Mouse (Mus musculus) kidney, postnatal 0 days (tissue): ENCODE measurements around the gene Ap1s3. TPM values are rescaled to one million over a fixed set of nuclear protein-coding genes. Genes with fewer than 3 reads are reported as not detected.
"Not testable (repeated sequence)": the region's sequence is repeated elsewhere in the genome, so short reads cannot be mapped to it uniquely, and the experiment has no call there.

Experiments
- ATAC-seq: fragments of 200-750 bp; cut with Nextera tagmentation; replicated peaks from 2 replicates; pipeline ENCODE4 v1.8.0; 2017; ENCODE audit warnings: low read depth, moderate number of reproducible peaks, moderate TSS enrichment, moderate library complexity; ENCODE audit not compliant: low FRiP score
- DNase-seq: peaks from one replicate; pipeline ENCODE4 v3.0.0-alpha.2; 2016; ENCODE audit warnings: low spot score
- H3K27ac ChIP-seq: fragments of 300-500 bp; sonication (generic); 2 replicates; pipeline ENCODE4 v1.5.1; 2014; ENCODE audit warnings: mild to moderate bottlenecking
- H3K27me3 ChIP-seq: fragments of 300-500 bp; sonication (generic); 2 replicates; pipeline ENCODE4 v1.6.1; 2014; ENCODE audit warnings: low read length, mixed read lengths; ENCODE audit not compliant: insufficient read depth
- H3K36me3 ChIP-seq: fragments of 300-500 bp; sonication (generic); 2 replicates; pipeline ENCODE4 v1.6.1; 2014; ENCODE audit warnings: low read length, mixed read lengths; ENCODE audit not compliant: insufficient read depth
- H3K4me1 ChIP-seq: fragments of 300-500 bp; sonication (generic); replicated peaks from 2 replicates; pipeline ENCODE4 v1.6.1; 2014; ENCODE audit warnings: antibody characterized with exemption, low read length, mixed read lengths; ENCODE audit not compliant: insufficient read depth
- H3K4me2 ChIP-seq: fragments of 300-500 bp; sonication (generic); 2 replicates; pipeline ENCODE4 v1.6.1; 2014; ENCODE audit warnings: mild to moderate bottlenecking, low read length, moderate library complexity, mixed read lengths
- H3K4me3 ChIP-seq: fragments of 300-500 bp; sonication (generic); replicated peaks from 2 replicates; pipeline ENCODE4 v1.5.1; 2014; ENCODE audit warnings: low read depth, low read length
- H3K9ac ChIP-seq: fragments of 300-500 bp; sonication (generic); 2 replicates; pipeline ENCODE4 v1.6.1; 2014; ENCODE audit warnings: low read depth, low read length
- H3K9me3 ChIP-seq: fragments of 300-500 bp; sonication (generic); replicated peaks from 2 replicates; pipeline ENCODE4 v1.6.1; 2016; ENCODE audit warnings: low read length, inconsistent platforms, mixed read lengths
- CTCF ChIP-seq: IDR thresholded peaks from 2 replicates; pipeline ENCODE4 v1.5.1; 2016; ENCODE audit warnings: antibody characterized with exemption, low read depth, mild to moderate bottlenecking, moderate library complexity
- WGBS: fragments of 180-500 bp; shearing (Covaris S2); extraction: QIAGEN DNeasy Blood & Tissue Kit; methylation state at CpG from one replicate; pipeline ENCODE4 v1.1.7; 2014; 5-methylcytosine and 5-hydroxymethylcytosine counted together
- polyA plus RNA-seq: library from polyadenylated mRNA; unstranded; fragments of >200 nt; fragmentation: Nextera tagmentation; extraction: Ambion mirVana; gene quantifications from 2 replicates; pipeline ENCODE4 v1.2.1, GENCODE M21; 2015

Gene Ap1s3
- polyA plus RNA-seq, 1 experiment from 2014 or later, result 0.97 TPM

- Histone ChIP-seq H3K27me3 (no peaks in the 10 kb centered on the region), H3K9me3 (no peaks in the 10 kb centered on the region), H3K36me3 (no peaks in the 10 kb centered on the region), H3K9ac (no peak overlapping the region), H3K4me3 (no peak overlapping the region), H3K4me1 (no peaks in the 10 kb centered on the region), H3K4me2 (no peak overlapping the region), H3K27ac (no peak overlapping the region)
- WGBS, result 89% methylated on average over 2 of the region's 2 CpGs
- DNase-seq (no peak), ATAC-seq (no peak)
- no peak for TF ChIP-seq CTCF
These were observed 34.0 kb downstream of the Ap1s3 start for GRCm38 (mm10) chr1:79637768-79638167.

- ATAC-seq (no peak), DNase-seq (no peak)
- Histone ChIP-seq H3K27ac (no peak overlapping the region), H3K4me3 (no peak overlapping the region), H3K27me3 (no peaks in the 10 kb centered on the region), H3K36me3 (no peaks in the 10 kb centered on the region), H3K4me2 (no peak overlapping the region), H3K9ac (no peak overlapping the region), H3K4me1 (no peaks in the 10 kb centered on the region), H3K9me3 (no peaks in the 10 kb centered on the region)
- 89% methylated on average over 4 of the region's 4 CpGs for WGBS
- no peak for TF ChIP-seq CTCF
These were observed 40.3 kb downstream of the Ap1s3 start for GRCm38 (mm10) chr1:79631521-79631920.

GRCm38 (mm10) chr1:79629726-79630125 is 42.0 kb downstream of the Ap1s3 start:
- no peak for ATAC-seq
- H3K9ac ChIP-seq, result no peak overlapping the region
- no peak overlapping the region for H3K4me3 ChIP-seq
- H3K4me2 ChIP-seq, result no peak overlapping the region
- H3K4me1 ChIP-seq, result no peaks in the 10 kb centered on the region
- no peaks in the 10 kb centered on the region for H3K9me3 ChIP-seq
- no peaks in the 10 kb centered on the region for H3K27me3 ChIP-seq
- TF ChIP-seq CTCF, result no peak
- no peak for DNase-seq
- 0 out of 2 replicates have a peak, but pooled peaks cover under 1% of the 10 kb centered on the region for H3K36me3 ChIP-seq
- no peak overlapping the region for H3K27ac ChIP-seq
- WGBS, result 62% methylated on average over 5 of the region's 5 CpGs

GRCm38 (mm10) chr1:79626140-79626539 is 45.6 kb downstream of the Ap1s3 start:
- ATAC-seq (no peak), DNase-seq (no peak)
- Histone ChIP-seq H3K27ac (no peak overlapping the region), H3K4me3 (no peak overlapping the region), H3K4me2 (no peak overlapping the region), H3K9me3 (no peaks in the 10 kb centered on the region), H3K27me3 (no peaks in the 10 kb centered on the region), H3K9ac (no peak overlapping the region), H3K36me3 (0 out of 2 replicates have a peak, but pooled peaks cover 5% of the 10 kb centered on the region), H3K4me1 (no peaks in the 10 kb centered on the region)
- TF ChIP-seq CTCF, result peak; percentile 56; the same call in 1 of the 2 replicates
- WGBS, result 67% methylated on average over 4 of the region's 4 CpGs

GRCm38 (mm10) chr1:79619434-79619833 is 52.3 kb downstream of the Ap1s3 start:
- DNase-seq, result no peak
- Histone ChIP-seq H3K9me3 (no peaks in the 10 kb centered on the region), H3K4me3 (no peak overlapping the region), H3K4me1 (no peaks in the 10 kb centered on the region), H3K4me2 (no peak overlapping the region), H3K36me3 (0 out of 2 replicates have a peak, but pooled peaks cover 1% of the 10 kb centered on the region), H3K27me3 (no peaks in the 10 kb centered on the region), H3K27ac (no peak overlapping the region), H3K9ac (no peak overlapping the region)
- no peak for ATAC-seq
- TF ChIP-seq CTCF, result no peak
- WGBS, result 93% methylated on average over 2 of the region's 2 CpGs

GRCm38 (mm10) chr1:79616492-79616891 is 55.3 kb downstream of the Ap1s3 start:
- Histone ChIP-seq H3K9me3 (no peaks in the 10 kb centered on the region), H3K27ac (no peak overlapping the region), H3K4me2 (no peak overlapping the region), H3K4me1 (no peaks in the 10 kb centered on the region), H3K27me3 (no peaks in the 10 kb centered on the region), H3K36me3 (no peaks in the 10 kb centered on the region), H3K9ac (no peak overlapping the region), H3K4me3 (no peak overlapping the region)
- ATAC-seq (no peak), DNase-seq (no peak)
- no peak for TF ChIP-seq CTCF
- WGBS, result 63% methylated on average over 2 of the region's 2 CpGs

- 96% methylated on average over 6 of the region's 6 CpGs for WGBS
- H3K9ac ChIP-seq, result no peak overlapping the region
- H3K4me1 ChIP-seq, result no peaks in the 10 kb centered on the region
- TF ChIP-seq CTCF, result peak; percentile 22; the same call in 1 of the 2 replicates
- ATAC-seq (no peak), DNase-seq (no peak)
- no peak overlapping the region for H3K4me3 ChIP-seq
- no peaks in the 10 kb centered on the region for H3K9me3 ChIP-seq
- no peaks in the 10 kb centered on the region for H3K36me3 ChIP-seq
- no peaks in the 10 kb centered on the region for H3K27me3 ChIP-seq
- H3K4me2 ChIP-seq, result no peak overlapping the region
- no peak overlapping the region for H3K27ac ChIP-seq
These were observed 57.3 kb downstream of the Ap1s3 start for GRCm38 (mm10) chr1:79614456-79614855.

- not testable (repeated sequence) for H3K36me3 ChIP-seq, H3K27me3 ChIP-seq, DNase-seq, H3K4me2 ChIP-seq, H3K9me3 ChIP-seq, H3K4me1 ChIP-seq, H3K4me3 ChIP-seq, H3K9ac ChIP-seq, H3K27ac ChIP-seq, ATAC-seq
- WGBS, result 97% methylated on average over 5 of the region's 5 CpGs
These were observed 60.5 kb downstream of the Ap1s3 start for GRCm38 (mm10) chr1:79611271-79611670.

GRCm38 (mm10) chr1:79608856-79609255 is 62.9 kb downstream of the Ap1s3 start:
- H3K27ac ChIP-seq, H3K4me3 ChIP-seq, H3K9me3 ChIP-seq, DNase-seq, H3K4me2 ChIP-seq, H3K9ac ChIP-seq, H3K36me3 ChIP-seq, H3K4me1 ChIP-seq, H3K27me3 ChIP-seq, ATAC-seq: not testable (repeated sequence)
- 51% methylated on average over 5 of the region's 5 CpGs for WGBS
